Mouse (Mus musculus) stomach, embryonic 16.5 days (tissue): ENCODE data around the gene Ube2k. TPM values are rescaled to one million over a fixed set of nuclear protein-coding genes. Genes with fewer than 3 reads are reported as not detected.

Source experiments
- polyA plus RNA-seq: library from polyadenylated mRNA; unstranded; fragments of >200 nt; fragmentation: Nextera tagmentation; extraction: Ambion mirVana; gene quantifications from 2 replicates; pipeline ENCODE4 v1.2.1, GENCODE M21; 2015

Gene Ube2k
- polyA plus RNA-seq, 1 experiment from 2014 or later = 155 TPM

Other genes with a start within 250 kb of the Ube2k start
- 65.7 and 77.8 TPM in 2 replicates for gene Rfc1, start 201.6 kb upstream of the Ube2k start, polyA plus RNA-seq
- gene Klb, start 188.9 kb upstream of the Ube2k start, polyA plus RNA-seq = 1.8 and 1.9 TPM in 2 replicates
- gene Rpl9, start 145.8 kb upstream of the Ube2k start, polyA plus RNA-seq = 850 and 976 TPM in 2 replicates
- 52.9 and 57.5 TPM in 2 replicates for gene Lias, start 145.7 kb upstream of the Ube2k start, polyA plus RNA-seq
- 184 and 191 TPM in 2 replicates for gene Ugdh, start 101.3 kb upstream of the Ube2k start, polyA plus RNA-seq
- gene Gm43552, start 44.4 kb upstream of the Ube2k start, polyA plus RNA-seq = not detected in 2 replicates
- 187 and 192 TPM in 2 replicates for gene Smim14, start within 50 bp of the Ube2k start, polyA plus RNA-seq
- gene Pds5a, start 161.0 kb downstream of the Ube2k start, polyA plus RNA-seq = 44.0 and 47.7 TPM in 2 replicates
- gene N4bp2, start 226.3 kb downstream of the Ube2k start, polyA plus RNA-seq = 14.3 and 17.3 TPM in 2 replicates